Mouse (Mus musculus) cerebellum, adult (tissue): Measurements from ENCODE around the gene Eif2b3.
A peak's percentile ranks its signal among the peaks of the same experiment; 100 is the strongest.

Experiments used
- ATAC-seq: cut with Nextera tagmentation; 2 replicates; pipeline ENCODE4 v1.9.2; 2017; ENCODE audit warnings: mild to moderate bottlenecking, moderate library complexity, mixed read lengths; ENCODE audit not compliant: insufficient number of reproducible peaks, low FRiP score, low TSS enrichment

The Eif2b3 gene

DNA sequence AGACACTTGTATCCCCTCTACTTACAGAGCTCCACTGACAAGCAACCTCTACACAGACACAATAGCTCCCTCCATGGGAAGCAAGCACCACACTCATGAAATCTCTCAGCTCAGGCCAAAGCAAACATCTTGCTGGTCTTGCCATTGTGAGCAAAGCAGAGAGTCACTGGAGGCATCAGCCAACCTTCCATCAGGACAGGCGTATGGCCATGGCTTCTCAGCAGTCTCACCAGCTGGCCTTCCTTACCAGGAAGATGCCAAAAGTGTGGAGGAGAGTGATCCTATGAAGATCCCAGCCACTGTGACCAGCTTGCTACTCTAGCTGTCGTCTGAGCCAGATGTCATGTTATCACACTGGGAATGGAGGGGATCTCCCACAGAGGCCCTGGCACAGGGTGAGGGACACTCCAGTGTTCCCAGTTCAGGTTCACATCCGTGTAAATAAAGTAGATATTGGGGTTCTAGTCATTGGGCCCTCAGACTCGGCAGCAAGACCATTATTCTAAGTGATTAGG is 4.2 kb upstream of the Eif2b3 start:
- ATAC-seq = no peak

- no peak for ATAC-seq
These were observed 1.5 kb upstream of the Eif2b3 start for GRCm38 (mm10) chr4:117017738-117018137.

- no peak for ATAC-seq
These were observed 875 bp upstream of the Eif2b3 start for GRCm38 (mm10) chr4:117018327-117018726.

- ATAC-seq = no peak
These were observed 4.3 kb downstream of the Eif2b3 start for GRCm38 (mm10) chr4:117023469-117023868.

DNA sequence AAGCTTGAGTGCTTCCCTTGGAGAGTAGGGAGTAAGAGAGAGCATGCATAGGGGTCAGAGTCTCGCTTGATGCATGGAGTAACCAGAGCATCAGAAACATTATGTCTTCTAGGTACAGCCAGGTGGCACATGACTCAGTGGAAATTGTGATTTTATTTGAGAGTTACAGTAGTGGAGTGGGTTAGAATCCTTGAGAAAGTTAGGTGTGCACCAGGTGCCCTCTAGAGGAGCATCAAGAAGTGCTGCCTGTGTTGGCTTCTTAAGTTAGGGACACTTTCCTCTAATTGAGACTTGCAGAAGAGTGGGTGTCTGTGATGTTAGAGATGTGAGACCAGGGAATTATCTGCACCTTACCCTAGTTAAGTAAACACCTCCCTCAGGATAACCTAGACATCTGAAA is 11.9 kb downstream of the Eif2b3 start:
- no peak for ATAC-seq

GRCm38 (mm10) chr4:117039925-117040687 is 20.9 kb downstream of the Eif2b3 start:
- no peak for ATAC-seq

- ATAC-seq = no peak
These were observed 21.6 kb downstream of the Eif2b3 start for GRCm38 (mm10) chr4:117040791-117041190.

DNA sequence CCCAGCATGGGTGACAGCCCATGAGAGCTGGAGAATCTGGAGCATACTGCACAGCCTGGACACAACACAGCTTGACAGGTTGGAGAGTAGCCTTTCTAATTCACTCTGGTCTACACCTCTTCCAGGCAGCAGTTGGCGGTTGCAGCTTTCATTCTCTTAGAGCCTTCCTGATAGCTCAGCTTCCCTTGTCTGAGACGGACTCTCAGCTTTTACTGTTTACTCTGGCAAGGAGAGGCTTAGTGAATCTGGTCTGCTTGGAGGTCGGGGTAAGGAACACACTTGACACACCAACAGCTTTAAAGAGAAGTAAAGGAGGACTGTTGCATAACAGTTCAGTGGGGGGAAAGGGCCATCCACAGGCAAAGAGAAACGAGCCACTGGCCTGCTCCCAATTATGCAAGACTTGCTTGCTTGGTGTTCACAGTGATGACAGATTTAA is 22.1 kb downstream of the Eif2b3 start:
- ATAC-seq = peak; percentile 61; the same call in 1 of the 2 replicates

DNA sequence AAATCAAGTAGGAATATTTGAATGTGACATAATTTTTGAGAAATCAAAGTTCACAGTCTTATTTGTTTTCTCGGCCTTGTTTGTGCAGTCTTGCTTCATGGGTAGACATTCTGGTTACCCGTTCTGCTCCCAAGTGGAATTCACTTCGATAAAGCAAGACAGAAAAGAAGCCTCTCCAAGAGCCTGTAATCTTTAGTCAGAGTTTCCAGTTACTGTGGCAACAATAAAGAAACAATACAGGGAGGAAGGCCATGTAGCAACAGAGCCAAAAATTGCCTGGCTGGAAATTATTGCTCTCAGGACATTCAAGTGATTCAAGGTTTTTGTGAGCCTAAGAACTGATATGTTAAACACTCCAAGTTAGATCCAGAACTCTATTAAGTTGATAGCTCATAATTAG is 29.6 kb downstream of the Eif2b3 start:
- ATAC-seq = no peak

DNA sequence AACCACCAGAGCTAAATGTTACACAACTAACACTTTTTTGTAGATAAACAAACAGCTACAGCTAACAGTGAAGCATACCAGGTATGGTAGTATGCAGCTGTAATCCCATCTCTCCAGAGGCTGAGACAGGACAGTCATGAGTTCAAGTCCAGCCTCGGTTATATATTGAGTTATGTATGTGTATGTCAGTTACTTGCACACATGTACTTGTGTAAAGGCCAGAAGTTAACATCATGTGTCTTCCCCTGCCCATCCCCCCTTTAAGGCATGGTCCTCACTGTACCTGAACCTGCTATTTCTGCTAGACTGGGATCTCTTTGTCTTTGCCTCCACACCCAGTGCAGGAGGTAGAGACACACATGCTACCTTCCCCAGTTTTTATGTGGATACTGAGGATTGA is 30.3 kb downstream of the Eif2b3 start:
- ATAC-seq = no peak

DNA sequence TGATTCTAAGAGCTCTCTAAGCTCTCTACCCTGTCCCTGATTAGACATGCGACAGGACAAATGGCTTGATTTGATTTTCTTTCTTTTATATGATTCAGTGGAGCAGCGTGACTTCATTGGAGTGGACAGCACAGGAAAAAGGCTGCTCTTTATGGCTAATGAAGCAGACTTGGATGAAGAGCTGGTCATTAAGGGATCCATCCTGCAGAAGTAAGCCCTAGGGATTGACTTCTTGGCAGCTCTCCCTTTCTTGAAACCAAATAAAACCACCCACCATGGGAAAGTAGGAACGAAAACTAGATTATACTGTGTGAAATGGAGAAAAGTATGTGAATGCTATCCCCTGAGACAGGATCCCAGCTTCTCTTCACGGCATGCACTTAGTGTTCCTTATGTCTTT is 33.4 kb downstream of the Eif2b3 start:
- no peak for ATAC-seq

GRCm38 (mm10) chr4:117053956-117054355 is 34.8 kb downstream of the Eif2b3 start:
- no peak for ATAC-seq

GRCm38 (mm10) chr4:117056102-117056501 is 36.9 kb downstream of the Eif2b3 start:
- no peak for ATAC-seq

DNA sequence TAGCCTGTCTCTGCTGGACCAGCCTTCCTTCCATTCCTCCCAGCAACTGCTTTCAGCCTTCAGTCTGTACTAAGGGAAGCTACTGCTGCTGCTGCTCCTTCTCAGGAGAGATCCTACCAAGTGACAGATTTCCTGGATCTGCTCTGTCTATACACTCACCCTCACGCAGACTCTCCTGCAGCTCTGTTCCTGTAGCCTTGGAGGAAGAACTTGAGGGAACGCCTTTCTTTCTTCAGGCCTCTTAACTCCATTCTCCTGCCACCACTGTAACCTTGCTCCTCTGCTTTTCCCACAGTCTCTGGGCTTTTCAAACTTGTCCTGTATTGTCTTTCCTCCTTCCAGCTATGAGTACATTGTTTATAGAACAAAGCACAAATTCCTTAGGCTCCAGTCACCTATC is 37.3 kb downstream of the Eif2b3 start:
- no peak for ATAC-seq

GRCm38 (mm10) chr4:117058512-117058911 is 39.3 kb downstream of the Eif2b3 start:
- no peak for ATAC-seq

GRCm38 (mm10) chr4:117062700-117063390 is 43.6 kb downstream of the Eif2b3 start:
- no peak for ATAC-seq

DNA sequence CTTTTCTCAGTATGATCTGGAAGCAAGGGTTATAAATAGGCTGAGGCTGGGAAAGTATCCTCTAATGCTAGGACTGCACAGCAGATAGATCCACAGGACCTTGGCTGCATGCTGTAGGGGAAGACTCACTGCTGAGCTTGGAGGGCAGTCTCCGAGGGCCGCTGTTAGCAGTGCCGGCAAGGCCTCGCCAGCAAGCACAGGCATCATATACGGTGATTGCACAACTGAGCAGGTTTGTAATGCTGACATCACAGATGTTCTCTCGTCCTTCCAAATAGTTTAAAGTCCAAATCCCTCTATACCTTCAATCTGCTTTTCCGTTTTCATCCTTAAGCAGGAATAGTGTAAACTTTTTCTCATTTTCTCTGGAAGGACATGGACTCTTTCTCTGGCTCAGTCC is 48.8 kb downstream of the Eif2b3 start:
- ATAC-seq = no peak

- no peak for ATAC-seq
These were observed 50.4 kb downstream of the Eif2b3 start for GRCm38 (mm10) chr4:117069647-117070046.

DNA sequence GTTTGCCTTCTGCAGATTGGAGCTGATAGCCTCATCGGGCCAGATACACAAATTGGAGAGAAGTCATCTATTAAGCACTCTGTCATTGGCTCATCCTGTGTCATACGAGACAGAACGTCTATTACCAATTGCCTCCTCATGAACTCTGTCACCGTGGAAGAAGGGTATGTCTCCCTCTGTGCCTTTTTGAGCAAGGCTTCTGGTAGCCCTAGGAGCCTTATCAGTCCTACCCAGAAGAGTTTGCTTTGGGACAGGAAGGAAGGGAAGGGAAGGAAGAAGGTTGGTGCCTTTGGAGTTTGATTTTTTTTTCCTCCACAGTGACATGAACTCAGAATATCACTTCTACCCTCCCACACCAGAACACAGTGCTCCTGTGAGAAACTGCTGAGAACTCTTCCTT is 51.4 kb downstream of the Eif2b3 start:
- no peak for ATAC-seq

DNA sequence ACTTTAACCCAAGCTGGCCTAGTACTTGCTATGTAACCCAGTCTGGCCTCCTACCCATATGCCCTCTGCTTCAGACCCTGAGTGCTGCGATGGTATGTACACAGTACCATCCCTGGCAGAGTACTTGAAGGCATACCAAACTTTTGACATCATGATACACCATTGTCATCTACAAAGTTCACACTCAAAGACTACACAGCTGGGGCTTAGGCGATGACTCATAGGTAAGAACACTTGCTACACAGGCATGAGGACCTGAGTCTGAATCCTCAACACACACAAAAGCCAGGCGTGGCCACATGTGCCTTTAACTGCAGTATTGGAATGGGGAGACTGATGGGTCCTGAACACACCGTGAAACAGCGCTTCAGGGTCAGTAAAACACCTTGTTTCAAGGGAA is 52.0 kb downstream of the Eif2b3 start:
- ATAC-seq = no peak

GRCm38 (mm10) chr4:117087948-117088640 is 68.9 kb downstream of the Eif2b3 start:
- no peak for ATAC-seq
